Mouse (Mus musculus) intestine, embryonic 14.5 days (tissue): ENCODE data around the gene H2al1m. TPM values are rescaled to one million over a fixed set of nuclear protein-coding genes. Genes with fewer than 3 reads are reported as not detected.
A peak's percentile ranks its signal among the peaks of the same experiment; 100 is the strongest.
"Not testable (repeated sequence)": the region's sequence is repeated elsewhere in the genome, so short reads cannot be mapped to it uniquely, and the experiment has no call there.

Experiments
- ATAC-seq: fragments of 200-750 bp; cut with Nextera tagmentation; replicated peaks from 2 replicates; pipeline ENCODE4 v1.8.0; 2017; ENCODE audit warnings: low read depth, moderate number of reproducible peaks, moderate TSS enrichment, moderate library complexity; ENCODE audit not compliant: low FRiP score, low TSS enrichment
- DNase-seq: peaks from one replicate; pipeline ENCODE4 v3.0.0-alpha.2; 2018; ENCODE audit warnings: low spot score
- H3K27ac ChIP-seq: fragments of 300-500 bp; sonication (generic); 2 replicates; pipeline ENCODE4 v1.5.1; 2014; ENCODE audit warnings: low read depth, mild to moderate bottlenecking, control low read depth
- H3K27me3 ChIP-seq: fragments of 300-500 bp; sonication (generic); replicated peaks from 2 replicates; pipeline ENCODE4 v1.6.1; 2014; ENCODE audit warnings: low read length, control low read depth; ENCODE audit not compliant: control insufficient read depth, insufficient read depth
- H3K36me3 ChIP-seq: fragments of 300-500 bp; sonication (generic); 2 replicates; pipeline ENCODE4 v1.6.1; 2014; ENCODE audit warnings: low read length, control low read depth; ENCODE audit not compliant: control insufficient read depth, insufficient read depth
- H3K4me1 ChIP-seq: fragments of 300-500 bp; sonication (generic); replicated peaks from 2 replicates; pipeline ENCODE4 v1.6.1; 2014; ENCODE audit warnings: low read length, control low read depth, mixed read lengths; ENCODE audit not compliant: control insufficient read depth, insufficient read depth
- H3K4me2 ChIP-seq: fragments of 300-500 bp; sonication (generic); 2 replicates; pipeline ENCODE4 v1.6.1; 2014; ENCODE audit warnings: low read length
- H3K4me3 ChIP-seq: fragments of 300-500 bp; sonication (generic); 2 replicates; pipeline ENCODE4 v1.5.1; 2014; ENCODE audit warnings: low read depth, low read length, control low read depth, mixed read lengths
- H3K9ac ChIP-seq: fragments of 300-500 bp; sonication (generic); 2 replicates; pipeline ENCODE4 v1.6.1; 2014; ENCODE audit warnings: mild to moderate bottlenecking, low read length
- H3K9me3 ChIP-seq: fragments of 300-500 bp; sonication (generic); 2 replicates; pipeline ENCODE4 v1.6.1; 2016; ENCODE audit warnings: low read length, control low read depth; ENCODE audit not compliant: control insufficient read depth
- WGBS: fragments of 180-500 bp; shearing (Covaris S2); extraction: QIAGEN DNeasy Blood & Tissue Kit; methylation state at CpG from one replicate; pipeline ENCODE4 v1.1.7; 2014; 5-methylcytosine and 5-hydroxymethylcytosine counted together
- polyA plus RNA-seq: library from polyadenylated mRNA; unstranded; fragments of >200 nt; fragmentation: Nextera tagmentation; extraction: Ambion mirVana; gene quantifications from 2 replicates; pipeline ENCODE4 v1.2.1, GENCODE M21; 2014

Gene H2al1m
- polyA plus RNA-seq = not detected in 2 replicates

DNA sequence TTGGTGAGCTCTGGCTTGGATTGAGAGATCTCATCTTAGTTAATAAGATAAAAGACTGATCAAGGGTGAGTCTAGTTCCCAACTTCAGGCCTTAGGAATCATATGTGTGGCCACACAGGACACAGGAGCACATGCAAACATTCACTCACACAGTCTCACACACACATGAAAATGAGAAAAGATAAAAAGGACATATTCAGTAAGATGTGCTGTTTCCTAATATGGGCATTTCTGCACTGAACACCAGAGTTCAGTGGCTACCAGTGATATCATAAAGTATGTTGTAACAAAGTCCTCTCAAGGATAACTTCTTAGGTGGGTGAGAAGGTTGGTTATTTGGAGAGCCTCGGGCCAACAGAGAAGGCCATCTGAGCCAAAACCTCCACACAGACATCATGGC lies at the start of gene H2al1m:
TSS of gene H2al1m (plus strand) at position 301 of the 400 bp plus-strand sequence.
- H3K27ac ChIP-seq, H3K9ac ChIP-seq, H3K4me2 ChIP-seq, ATAC-seq, H3K9me3 ChIP-seq, H3K27me3 ChIP-seq, DNase-seq, H3K4me3 ChIP-seq, H3K36me3 ChIP-seq, H3K4me1 ChIP-seq: not testable (repeated sequence)
- WGBS = no CpG with 5 or more reads among the region's 1 CpGs

DNA sequence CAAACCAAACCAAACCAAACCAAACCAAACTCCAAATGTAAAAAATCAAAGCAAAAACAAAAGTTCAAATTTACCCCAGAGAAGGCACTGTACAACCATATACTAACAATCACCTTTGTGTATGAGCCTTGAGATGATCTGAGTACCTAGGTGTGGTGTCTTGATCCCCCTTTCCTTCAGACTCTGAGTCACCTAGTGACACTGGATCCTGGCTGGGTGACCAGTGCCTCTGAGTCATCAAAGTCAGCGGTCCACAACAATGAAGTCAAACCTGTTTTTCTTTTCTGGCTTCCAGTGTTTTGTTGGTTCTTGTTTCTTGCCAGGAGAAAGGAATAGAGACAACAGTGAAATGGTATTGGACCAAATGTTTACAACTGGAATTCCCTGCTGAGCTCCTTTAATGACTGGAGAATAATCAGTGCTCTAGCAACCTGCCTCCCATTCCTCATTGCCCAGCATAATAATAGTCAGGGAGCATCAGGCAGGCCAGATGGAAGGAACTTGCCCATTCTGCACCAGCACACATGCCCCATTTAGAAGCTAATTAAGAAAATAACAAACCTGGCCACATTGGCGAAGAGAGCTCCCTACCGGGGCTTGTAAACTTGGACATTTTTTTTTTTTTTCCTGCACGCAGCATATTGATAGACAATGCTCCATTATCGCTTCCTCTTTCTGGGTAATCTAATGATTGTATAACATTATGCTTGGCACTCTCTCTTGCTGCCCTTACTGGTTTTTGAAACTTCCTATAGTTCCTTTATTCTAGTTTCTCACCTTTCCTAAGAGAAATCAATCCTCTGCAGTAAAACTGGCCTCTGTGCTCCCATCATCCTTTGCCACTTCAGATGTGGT lies 42.6 kb upstream of the H2al1m start:
- H3K9ac ChIP-seq = no peak overlapping the region
- H3K4me3 ChIP-seq = no peak overlapping the region
- H3K9me3 ChIP-seq = no peaks in the 10 kb centered on the region
- H3K27me3 ChIP-seq = no peaks in the 10 kb centered on the region
- WGBS = 82% methylated on average over 5 of the region's 5 CpGs
- H3K4me2 ChIP-seq = no peak overlapping the region
- no peak for DNase-seq
- ATAC-seq = no peak
- no peaks in the 10 kb centered on the region for H3K4me1 ChIP-seq
- H3K27ac ChIP-seq = no peak overlapping the region
- no peaks in the 10 kb centered on the region for H3K36me3 ChIP-seq

DNA sequence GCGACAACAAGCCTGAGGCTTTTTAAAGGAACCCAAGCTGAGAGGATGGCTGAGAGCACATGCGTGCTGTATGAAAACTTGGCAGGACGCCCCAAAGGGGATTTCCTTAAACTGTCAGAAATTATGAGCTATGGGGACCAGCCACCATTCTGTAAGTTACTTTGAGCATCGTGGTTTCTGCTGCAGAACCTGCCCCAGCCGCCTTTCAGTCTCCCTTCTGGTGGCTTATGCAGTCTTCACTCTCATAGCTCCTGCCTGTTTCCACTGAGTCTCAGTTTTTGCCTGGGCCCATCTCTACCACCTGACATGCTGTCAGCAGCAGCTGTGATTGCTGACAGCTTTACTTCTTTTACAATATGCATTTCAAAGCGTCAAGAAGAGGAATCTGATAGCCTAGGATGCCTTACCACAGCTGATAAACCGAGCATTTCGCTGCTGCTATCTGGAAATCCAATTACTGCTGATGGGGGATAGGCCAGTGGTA lies 40.1 kb upstream of the H2al1m start:
- Histone ChIP-seq H3K27me3 (no peaks in the 10 kb centered on the region), H3K36me3 (no peaks in the 10 kb centered on the region), H3K27ac (no peak overlapping the region), H3K4me3 (no peak overlapping the region), H3K9me3 (no peaks in the 10 kb centered on the region), H3K4me2 (no peak overlapping the region), H3K9ac (no peak overlapping the region), H3K4me1 (no peaks in the 10 kb centered on the region)
- 51% methylated on average over 8 of the region's 8 CpGs for WGBS
- ATAC-seq (0 out of 2 replicates have a peak, but pooled peaks have one; percentile 36), DNase-seq (no peak)

DNA sequence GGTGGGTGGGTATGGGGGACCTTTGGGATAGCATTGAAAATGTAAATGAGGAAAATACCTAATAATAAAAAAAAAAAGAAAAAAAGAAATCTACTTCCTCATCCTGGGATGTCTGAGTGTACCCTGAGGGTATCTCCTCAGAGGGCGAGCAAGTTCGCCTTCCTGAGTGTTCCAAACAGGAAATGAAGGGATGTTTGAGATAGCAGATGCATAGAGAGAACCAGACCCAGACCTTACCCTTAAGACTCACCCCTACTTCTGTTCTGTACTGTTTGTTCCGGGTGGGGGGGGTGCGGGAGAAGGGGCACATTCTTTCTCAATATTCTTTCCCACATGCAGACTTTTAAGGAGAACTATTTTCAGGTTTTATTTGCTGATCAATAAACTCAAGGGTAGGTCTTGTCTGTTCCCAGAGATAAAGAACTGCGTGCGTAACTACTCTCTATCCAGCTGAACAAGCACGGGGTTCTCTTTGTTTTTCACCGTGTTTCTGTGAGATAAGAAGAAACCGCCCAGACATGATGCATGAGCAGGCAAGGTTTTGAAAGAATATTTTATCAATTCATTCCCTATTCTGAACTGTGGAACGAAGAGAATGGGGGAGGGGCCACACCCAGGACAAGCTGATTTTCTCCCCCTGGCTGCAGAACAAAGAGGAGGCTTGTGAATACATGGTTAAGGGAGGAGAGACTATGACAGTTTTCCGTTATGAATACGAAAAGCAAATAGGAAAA lies 38.8 kb upstream of the H2al1m start:
- H3K9ac ChIP-seq = no peak overlapping the region
- H3K36me3 ChIP-seq = no peaks in the 10 kb centered on the region
- DNase-seq (no peak), ATAC-seq (peak; percentile 62; the same call in 1 of the 2 replicates)
- H3K27me3 ChIP-seq = no peaks in the 10 kb centered on the region
- no peaks in the 10 kb centered on the region for H3K9me3 ChIP-seq
- no peak overlapping the region for H3K4me3 ChIP-seq
- no peaks in the 10 kb centered on the region for H3K4me1 ChIP-seq
- H3K27ac ChIP-seq = no peak overlapping the region
- no peak overlapping the region for H3K4me2 ChIP-seq
- 70% methylated on average over 12 of the region's 12 CpGs for WGBS

DNA sequence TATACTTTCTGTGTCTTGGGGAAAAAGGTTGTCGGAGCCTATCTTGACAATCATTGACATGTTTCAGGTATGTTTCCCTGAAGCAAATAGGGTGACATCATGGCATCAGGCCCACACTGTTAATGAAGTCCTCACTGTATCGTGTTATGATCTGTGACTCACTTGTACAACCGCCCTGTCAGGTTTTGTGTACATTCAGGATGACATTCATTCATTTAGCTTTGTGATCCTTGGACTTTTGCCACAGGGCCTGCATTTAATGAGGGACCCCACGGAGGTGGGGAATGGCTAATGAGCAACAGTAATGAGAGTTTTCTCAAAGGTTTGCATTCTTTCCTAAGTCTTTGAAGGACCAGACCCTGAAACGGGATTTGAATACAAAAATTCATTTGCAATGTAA lies 34.7 kb upstream of the H2al1m start:
- Histone ChIP-seq H3K36me3 (no peaks in the 10 kb centered on the region), H3K4me2 (no peak overlapping the region), H3K4me3 (no peak overlapping the region), H3K9me3 (no peaks in the 10 kb centered on the region), H3K27ac (no peak overlapping the region), H3K9ac (no peak overlapping the region), H3K4me1 (no peaks in the 10 kb centered on the region), H3K27me3 (no peaks in the 10 kb centered on the region)
- no peak for ATAC-seq
- 55% methylated on average over 5 of the region's 5 CpGs for WGBS
- no peak for DNase-seq

DNA sequence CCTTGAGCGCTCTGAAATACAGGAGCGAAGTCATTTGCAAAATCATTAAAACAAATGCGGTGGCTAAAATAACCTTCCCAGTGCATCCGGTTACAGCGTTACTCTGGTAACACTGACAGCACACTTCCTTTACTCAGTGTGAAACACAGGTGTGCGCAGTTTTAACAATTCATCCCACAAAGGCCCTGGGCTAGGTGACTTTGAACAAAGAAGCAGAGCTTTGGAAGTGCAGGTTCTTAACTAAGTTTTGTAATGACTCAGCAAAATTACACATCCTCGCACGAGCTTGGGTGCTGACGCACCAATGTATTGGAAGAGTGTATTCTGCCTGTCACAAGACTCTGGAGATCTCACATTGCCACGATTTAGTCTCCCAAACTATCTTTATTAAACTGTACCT lies 29.6 kb upstream of the H2al1m start:
- H3K9ac ChIP-seq = no peak overlapping the region
- no peaks in the 10 kb centered on the region for H3K27me3 ChIP-seq
- H3K4me3 ChIP-seq = no peak overlapping the region
- DNase-seq (no peak), ATAC-seq (no peak)
- WGBS = 81% methylated on average over 10 of the region's 10 CpGs
- H3K9me3 ChIP-seq = no peaks in the 10 kb centered on the region
- H3K27ac ChIP-seq = no peak overlapping the region
- no peak overlapping the region for H3K4me2 ChIP-seq
- H3K4me1 ChIP-seq = no peaks in the 10 kb centered on the region
- H3K36me3 ChIP-seq = no peaks in the 10 kb centered on the region

DNA sequence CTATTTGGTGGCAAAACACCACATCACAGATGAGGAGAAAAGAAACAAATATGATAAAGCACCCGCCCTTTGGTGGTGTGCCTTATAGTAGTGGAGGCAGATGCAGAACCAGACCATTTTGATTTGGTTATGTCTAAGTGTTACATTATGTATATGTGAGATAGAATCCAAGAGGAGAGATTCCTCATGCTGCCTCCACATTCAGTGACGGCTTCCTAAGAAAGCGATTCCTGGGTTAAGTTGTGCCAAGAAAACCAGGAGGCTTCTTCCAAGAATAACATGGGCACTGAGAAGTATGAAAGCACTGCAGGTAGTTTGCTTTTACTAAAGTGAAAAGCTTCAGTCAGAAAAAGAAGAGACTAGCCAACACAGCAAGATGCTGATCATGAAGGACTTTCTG lies 28.7 kb upstream of the H2al1m start:
- Histone ChIP-seq H3K4me1 (no peaks in the 10 kb centered on the region), H3K36me3 (no peaks in the 10 kb centered on the region), H3K9me3 (no peaks in the 10 kb centered on the region), H3K27me3 (no peaks in the 10 kb centered on the region), H3K4me3 (no peak overlapping the region), H3K27ac (no peak overlapping the region), H3K9ac (no peak overlapping the region), H3K4me2 (no peak overlapping the region)
- DNase-seq (no peak), ATAC-seq (no peak)
- 94% methylated on average over 3 of the region's 3 CpGs for WGBS

DNA sequence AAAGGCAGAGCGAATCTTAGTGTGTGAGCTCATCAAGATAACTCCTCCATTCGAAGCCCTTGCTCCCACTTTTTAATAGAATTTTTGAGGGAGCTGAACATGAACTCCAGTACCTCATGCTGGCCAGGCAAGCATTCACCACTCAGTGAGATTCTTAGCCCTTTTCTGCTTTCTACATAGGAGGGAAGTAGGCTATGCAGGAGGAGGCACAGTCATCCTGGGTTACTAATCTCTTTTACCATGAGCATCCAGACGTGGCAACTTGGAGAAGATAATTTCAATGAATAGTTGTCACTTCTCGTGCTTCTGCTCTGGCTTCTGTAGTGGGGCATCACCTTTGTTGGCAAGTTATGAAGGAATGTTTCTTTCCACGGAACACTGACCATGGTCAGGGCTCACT lies 26.8 kb upstream of the H2al1m start, which contains the start of gene Gm14862:
TSS of gene Gm14862 (minus strand) at position 134 of the 400 bp plus-strand sequence.
- Histone ChIP-seq H3K9ac (no peak within 1 kb of the TSS), H3K4me3 (no peak within 1 kb of the TSS), H3K27me3 (no peaks in the 10 kb centered on the region), H3K27ac (no peak within 1 kb of the TSS), H3K4me2 (no peak within 1 kb of the TSS), H3K9me3 (no peaks in the 10 kb centered on the region), H3K36me3 (no peaks in the 10 kb centered on the region), H3K4me1 (no peaks in the 10 kb centered on the region)
- 84% methylated on average over 5 of the region's 5 CpGs for WGBS
- DNase-seq (no peak), ATAC-seq (no peak)
